Mouse (Mus musculus) inflammation-experienced regulatory T-cells, adult 6 months (primary cell): Measurements from ENCODE around the gene Unc5b. TPM values are rescaled to one million over a fixed set of nuclear protein-coding genes. Genes with fewer than 3 reads are reported as not detected.

Source experiments
- ATAC-seq: one replicate; pipeline ENCODE4 v1.8.0; 2017
- polyA plus RNA-seq, 3 experiments: library from polyadenylated mRNA; unstranded; fragments of 100-300 nt; shearing (Covaris generic); gene quantifications; one replicate each; pipeline ENCODE4 v1.2.1; 2017

Unc5b gene
- polyA plus RNA-seq, 3 experiments from 2014 or later: 0.10 TPM; not detected in 2

GRCm38 (mm10) chr10:60718491-60718890, 112.9 kb downstream of the Unc5b start:
- ATAC-seq: no peak

- ATAC-seq: no peak
Measured at GRCm38 (mm10) chr10:60716449-60716848, 114.9 kb downstream of the Unc5b start.

Other genes with a start within 250 kb of the Unc5b start
- gene Cdh23, start 135.1 kb downstream of the Unc5b start, polyA plus RNA-seq: 1 to 10 TPM; 5.0 to 7.1 (median 5.6) TPM
- 10 to 100 TPM; 10.6 to 18.7 (median 14.6) TPM for gene Slc29a3, start 78.8 kb downstream of the Unc5b start, polyA plus RNA-seq